Mouse (Mus musculus) heart, postnatal 0 days (tissue): ENCODE measurements around the gene Ikzf2.

Experiments used
- CTCF ChIP-seq: IDR thresholded peaks from 2 replicates; pipeline ENCODE4 v1.5.1; 2016; ENCODE audit warnings: antibody characterized with exemption, control low read depth, low read depth
- EP300 ChIP-seq: IDR thresholded peaks from 2 replicates; pipeline ENCODE4 v1.6.1; 2016; ENCODE audit warnings: antibody characterized with exemption, low read depth

DNA sequence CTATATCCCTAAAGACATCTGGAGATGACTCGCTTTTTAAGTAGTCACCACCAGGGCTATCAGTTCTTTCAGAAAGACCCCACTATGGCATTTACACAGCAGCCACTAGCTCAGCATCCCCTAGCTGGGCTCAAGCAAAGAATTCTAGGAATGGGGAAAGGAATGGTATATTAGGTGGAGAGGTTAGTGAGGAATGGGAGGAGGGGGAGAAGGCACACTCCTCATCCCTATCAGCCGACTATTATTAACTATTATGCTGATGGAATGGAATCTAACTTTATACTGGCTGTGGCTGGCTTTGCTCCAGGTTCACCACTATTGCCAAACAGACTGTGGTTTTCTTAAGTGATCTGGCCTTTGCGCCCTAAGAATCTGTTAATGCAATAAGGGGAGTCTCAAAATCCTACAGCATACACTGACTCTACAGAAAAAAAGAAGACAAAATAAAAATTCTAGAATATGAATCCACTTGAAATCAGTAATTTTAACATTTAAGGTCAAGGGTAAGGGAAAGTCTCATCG lies 75.8 kb downstream of the Ikzf2 start:
- TF ChIP-seq CTCF: no peak
- no peak for TF ChIP-seq EP300
